Mouse (Mus musculus) CD4-positive, CD25-positive, alpha-beta regulatory T cell, adult 2 months (primary cell): ENCODE data around the gene Ckap5.

Source experiments
- DNase-seq: peaks from one replicate; pipeline ENCODE4 v3.0.0-alpha.2; 2012; ENCODE audit warnings: low read depth, low spot score

Gene Ckap5

GRCm38 (mm10) chr2:91652863-91653262 is 126.3 kb downstream of the Ckap5 start:
- DNase-seq: no peak

GRCm38 (mm10) chr2:91655388-91655787 is 128.8 kb downstream of the Ckap5 start:
- DNase-seq: no peak

- DNase-seq: no peak
Measured at GRCm38 (mm10) chr2:91655827-91656226, 129.3 kb downstream of the Ckap5 start.

GRCm38 (mm10) chr2:91656774-91657173 is 130.2 kb downstream of the Ckap5 start:
- DNase-seq: no peak

- DNase-seq: no peak
Measured at GRCm38 (mm10) chr2:91659657-91660056, 133.1 kb downstream of the Ckap5 start.

- no peak for DNase-seq
Measured at GRCm38 (mm10) chr2:91660981-91661380, 134.4 kb downstream of the Ckap5 start.

- no peak for DNase-seq
Measured at GRCm38 (mm10) chr2:91664780-91665179, 138.2 kb downstream of the Ckap5 start.

GRCm38 (mm10) chr2:91666386-91666910 is 139.9 kb downstream of the Ckap5 start:
- no peak for DNase-seq

GRCm38 (mm10) chr2:91667747-91668146 is 141.2 kb downstream of the Ckap5 start:
- DNase-seq: no peak

GRCm38 (mm10) chr2:91669326-91669725 is 142.8 kb downstream of the Ckap5 start:
- no peak for DNase-seq

GRCm38 (mm10) chr2:91670038-91670437 is 143.5 kb downstream of the Ckap5 start:
- no peak for DNase-seq
